Mouse (Mus musculus) C2C12 (cell line): ENCODE measurements around the gene Tbc1d2. TPM values are rescaled to one million over a fixed set of nuclear protein-coding genes. Genes with fewer than 3 reads are reported as not detected.

Experiments used
- H3K27me3 ChIP-seq: one replicate; pipeline ENCODE4 v1.6.1; 2011; ENCODE audit not compliant: control insufficient read depth, insufficient read depth, insufficient read length
- H3K36me3 ChIP-seq: one replicate; pipeline ENCODE4 v1.6.1; 2011; ENCODE audit not compliant: control insufficient read depth, insufficient read depth
- H3K4me3 ChIP-seq: one replicate; pipeline ENCODE4 v1.5.1; 2011; ENCODE audit warnings: mild to moderate bottlenecking, control low read depth; ENCODE audit not compliant: poor library complexity, insufficient read depth, severe bottlenecking
- H3K79me2 ChIP-seq: one replicate; pipeline ENCODE4 v1.6.1; 2011; ENCODE audit not compliant: control insufficient read depth, insufficient read depth
- H3K79me3 ChIP-seq: one replicate; pipeline ENCODE4 v1.6.1; 2011; ENCODE audit warnings: low read depth, control low read depth
- H3ac ChIP-seq: one replicate; pipeline ENCODE3; 2011; ENCODE audit warnings: low read depth; ENCODE audit not compliant: control insufficient read depth, insufficient read length
- CEBPB ChIP-seq: IDR thresholded peaks from one replicate; pipeline ENCODE4 v1.6.1; 2011; ENCODE audit warnings: low read depth, mild to moderate bottlenecking, control low read depth, moderate library complexity
- CTCF ChIP-seq: IDR thresholded peaks from one replicate; pipeline ENCODE4 v1.5.1; 2011; ENCODE audit not compliant: control insufficient read depth, insufficient read depth, insufficient read length
- FOSL1 ChIP-seq: IDR thresholded peaks from one replicate; pipeline ENCODE4 v1.8.0; 2011; ENCODE audit warnings: mild to moderate bottlenecking, low read length; ENCODE audit not compliant: poor library complexity, insufficient read depth, severe bottlenecking
- MAX ChIP-seq: IDR thresholded peaks from one replicate; pipeline ENCODE4 v1.6.1; 2011; ENCODE audit warnings: mild to moderate bottlenecking, control low read depth
- MYOD1 ChIP-seq: IDR thresholded peaks from one replicate; pipeline ENCODE4 v1.6.1; 2011; ENCODE audit warnings: low read depth; ENCODE audit not compliant: control insufficient read depth, insufficient read length
- MYOG ChIP-seq: IDR thresholded peaks from one replicate; pipeline ENCODE4 v1.6.1; 2011; ENCODE audit not compliant: control insufficient read depth, insufficient read length; ENCODE audit errors: extremely low read depth
- USF1 ChIP-seq: IDR thresholded peaks from one replicate; pipeline ENCODE4 v1.6.1; 2011; ENCODE audit warnings: low read depth, mild to moderate bottlenecking, control low read depth, moderate library complexity
- polyA plus RNA-seq: library from polyadenylated mRNA; unstranded; fragments of >200 nt; fragmentation: generic; extraction: Trizol; gene quantifications from one replicate; pipeline ENCODE4 v1.2.1, GENCODE M21; 2012; ENCODE audit warnings: missing spikeins

Gene Tbc1d2
- polyA plus RNA-seq, 1 experiment: 0.77 TPM

GRCm38 (mm10) chr4:46688213-46688832, 38.3 kb upstream of the Tbc1d2 start:
- Histone ChIP-seq H3K36me3 (no peaks in the 10 kb centered on the region), H3K4me3 (no peak overlapping the region), H3K27me3 (no peaks in the 10 kb centered on the region), H3K79me2 (no peaks in the 10 kb centered on the region), H3K79me3 (no peaks in the 10 kb centered on the region), H3ac (no peak overlapping the region)
- TF ChIP-seq CEBPB (no peak), MYOG (no peak), USF1 (no peak), FOSL1 (no peak), MYOD1 (no peak), CTCF (no peak), MAX (no peak)

GRCm38 (mm10) chr4:46684160-46684559, 34.2 kb upstream of the Tbc1d2 start:
- Histone ChIP-seq H3K4me3 (no peak overlapping the region), H3K36me3 (no peaks in the 10 kb centered on the region), H3ac (no peak overlapping the region), H3K79me2 (no peaks in the 10 kb centered on the region), H3K79me3 (no peaks in the 10 kb centered on the region), H3K27me3 (no peaks in the 10 kb centered on the region)
- TF ChIP-seq MAX (no peak), USF1 (no peak), CTCF (no peak), CEBPB (no peak), MYOG (no peak), FOSL1 (no peak), MYOD1 (no peak)

GRCm38 (mm10) chr4:46676646-46677045, 26.6 kb upstream of the Tbc1d2 start:
- Histone ChIP-seq H3K4me3 (no peak overlapping the region), H3K79me2 (no peaks in the 10 kb centered on the region), H3K79me3 (no peaks in the 10 kb centered on the region), H3K36me3 (no peaks in the 10 kb centered on the region), H3K27me3 (no peaks in the 10 kb centered on the region), H3ac (no peak overlapping the region)
- no peak for TF ChIP-seq MAX
- TF ChIP-seq CTCF: no peak
- no peak for TF ChIP-seq USF1
- TF ChIP-seq CEBPB: no peak
- TF ChIP-seq FOSL1: no peak
- TF ChIP-seq MYOD1: no peak
- no peak for TF ChIP-seq MYOG

GRCm38 (mm10) chr4:46675992-46676391, 26.0 kb upstream of the Tbc1d2 start:
- no peaks in the 10 kb centered on the region for H3K79me3 ChIP-seq
- H3K27me3 ChIP-seq: no peaks in the 10 kb centered on the region
- no peak overlapping the region for H3K4me3 ChIP-seq
- TF ChIP-seq USF1 (no peak), MYOG (no peak), FOSL1 (no peak), CTCF (no peak), MYOD1 (no peak), MAX (no peak), CEBPB (no peak)
- no peak overlapping the region for H3ac ChIP-seq
- H3K79me2 ChIP-seq: no peaks in the 10 kb centered on the region
- no peaks in the 10 kb centered on the region for H3K36me3 ChIP-seq

GRCm38 (mm10) chr4:46675272-46675785, 25.3 kb upstream of the Tbc1d2 start:
- Histone ChIP-seq H3K36me3 (no peaks in the 10 kb centered on the region), H3K79me2 (no peaks in the 10 kb centered on the region), H3K79me3 (no peaks in the 10 kb centered on the region), H3K27me3 (no peaks in the 10 kb centered on the region), H3K4me3 (no peak overlapping the region), H3ac (no peak overlapping the region)
- TF ChIP-seq MAX (no peak), MYOD1 (no peak), USF1 (no peak), MYOG (no peak), FOSL1 (no peak), CEBPB (no peak), CTCF (no peak)

GRCm38 (mm10) chr4:46668620-46669019, 18.6 kb upstream of the Tbc1d2 start:
- no peaks in the 10 kb centered on the region for H3K36me3 ChIP-seq
- H3K79me3 ChIP-seq: no peaks in the 10 kb centered on the region
- H3ac ChIP-seq: no peak overlapping the region
- no peak overlapping the region for H3K4me3 ChIP-seq
- H3K79me2 ChIP-seq: no peaks in the 10 kb centered on the region
- H3K27me3 ChIP-seq: no peaks in the 10 kb centered on the region
- no peak for TF ChIP-seq CEBPB
- TF ChIP-seq MYOD1: no peak
